ENCODE assay signal across 12 mouse cellular contexts in the genomic region with DNA sequence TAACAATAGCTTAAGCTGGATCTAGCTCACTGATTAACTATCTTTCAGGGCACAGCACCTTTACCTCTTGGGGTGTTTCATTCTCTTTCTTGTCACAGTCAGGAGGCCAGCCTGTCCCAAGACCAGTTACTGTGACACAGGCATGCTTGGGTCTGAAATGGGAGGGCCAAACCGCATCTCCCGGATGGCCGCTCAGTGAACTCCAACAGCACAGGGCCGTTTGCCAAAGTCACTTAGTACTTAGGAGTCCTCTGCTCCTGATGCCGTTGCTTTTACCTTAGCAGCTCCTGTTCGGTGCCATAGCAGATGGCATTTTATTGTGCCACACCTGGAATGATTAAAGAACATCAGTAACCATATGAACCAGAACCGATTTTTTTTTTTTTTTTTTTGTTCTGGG. TPM values are rescaled to one million over a fixed set of nuclear protein-coding genes. Genes with fewer than 3 reads are reported as not detected.
"Had no signal": no experiment of that assay in that cellular context is flagged by ENCODE, and none has a peak within 500 bp of the region (broad histone marks: within the 10 kb centered on the region; RNA-seq: fewer than 3 reads in every experiment).

No protein-coding gene starts in this region.

- H3K9me3 ChIP-seq: intestine, embryonic 15.5 days; limb, embryonic 10.5 days; stomach, embryonic 15.5 days had no signal

- H3K4me1 ChIP-seq: intestine, embryonic 15.5 days; liver, embryonic 15.5 days; lung, embryonic 15.5 days; midbrain, embryonic 12.5 days; neural tube, embryonic 12.5 days; stomach, embryonic 15.5 days had no signal

- H3K4me2 ChIP-seq: intestine, embryonic 15.5 days; liver, embryonic 11.5 days; liver, embryonic 15.5 days; lung, embryonic 15.5 days; midbrain, embryonic 12.5 days; neural tube, embryonic 12.5 days; stomach, embryonic 15.5 days had no signal

- H3K36me3 ChIP-seq: intestine, embryonic 15.5 days; liver, embryonic 15.5 days; lung, embryonic 15.5 days; midbrain, embryonic 12.5 days; neural tube, embryonic 12.5 days; stomach, embryonic 15.5 days had no signal

- H3K4me3 ChIP-seq: intestine, embryonic 15.5 days; left cerebral cortex, adult 2 months; limb, embryonic 10.5 days; liver, embryonic 15.5 days; lung, embryonic 15.5 days; midbrain, embryonic 12.5 days; neural tube, embryonic 12.5 days; stomach, embryonic 15.5 days had no signal

- DNase-seq: right cerebral cortex, postnatal 4 days; spleen, adult 18-20 months; thymus, postnatal 36 days had no signal

- H3K27me3 ChIP-seq: intestine, embryonic 15.5 days; liver, embryonic 15.5 days; lung, embryonic 15.5 days; midbrain, embryonic 12.5 days; neural tube, embryonic 12.5 days; stomach, embryonic 15.5 days had no signal

- H3K9ac ChIP-seq: intestine, embryonic 15.5 days; liver, embryonic 15.5 days; lung, embryonic 15.5 days; midbrain, embryonic 12.5 days; neural tube, embryonic 12.5 days; stomach, embryonic 15.5 days had no signal

- ATAC-seq: intestine, embryonic 15.5 days had no signal

- H3K27ac ChIP-seq: intestine, embryonic 15.5 days; left cerebral cortex, adult 2 months; limb, embryonic 10.5 days; liver, embryonic 15.5 days; lung, embryonic 15.5 days; midbrain, embryonic 12.5 days; neural tube, embryonic 12.5 days; stomach, embryonic 15.5 days had no signal

RNA-seq across cellular contexts. Expression of gene Dazl, which starts 5.4 kb away (rescaled TPM):
- polyA plus RNA-seq: limb, embryonic 10.5 days; neural tube, embryonic 12.5 days had no signal
